11 mouse cellular contexts compared by ENCODE assay signal in genomic region chr7:46830799-46831590, GRCm38 (mm10). TPM values are rescaled to one million over a fixed set of nuclear protein-coding genes. Genes with fewer than 3 reads are reported as not detected.
DNase-seq lines count a peak whose midpoint lies in the region; ATAC-seq and TF ChIP-seq lines count a peak whose summit lies in the region.
"Had no signal": no experiment of that assay in that cellular context is flagged by ENCODE, and none has a peak within 500 bp of the region (broad histone marks: within the 10 kb centered on the region; RNA-seq: fewer than 3 reads in every experiment).

No protein-coding gene starts in this region.

- no peak for TF ChIP-seq CTCF in kidney, postnatal 0 days (IDR thresholded peaks at IDR 0.05; ENCODE audit: low read depth)
- TF ChIP-seq CTCF in liver, postnatal 0 days (IDR thresholded peaks at IDR 0.05; ENCODE audit: low read depth), result no peak
- no peak for TF ChIP-seq CTCF in stomach, postnatal 0 days (IDR thresholded peaks at IDR 0.05; ENCODE audit: low read depth)

- no peaks in the 10 kb centered on the region for H3K9me3 ChIP-seq in kidney, postnatal 0 days (replicated peaks; ENCODE audit: low read length)
- no peaks in the 10 kb centered on the region for H3K9me3 ChIP-seq in heart, embryonic 14.5 days (ENCODE audit: control insufficient read depth, low read length)
- no peaks in the 10 kb centered on the region for H3K9me3 ChIP-seq in liver, postnatal 0 days (ENCODE audit: low read length)
- H3K9me3 ChIP-seq in stomach, postnatal 0 days (ENCODE audit: control insufficient read depth, low read length), result no peaks in the 10 kb centered on the region
- no peaks in the 10 kb centered on the region for H3K9me3 ChIP-seq in hindbrain, embryonic 16.5 days (ENCODE audit: control insufficient read depth, low read length)
- H3K9me3 ChIP-seq: limb, embryonic 13.5 days had no signal

- H3K27ac ChIP-seq in kidney, postnatal 0 days, result 0 out of 2 replicates have a peak overlapping the region, but pooled peaks have one; percentile 6
- peak overlapping the region; percentile 71 to 82 for H3K27ac ChIP-seq in heart, embryonic 14.5 days (replicated peaks in 1 of 2; ENCODE audit: control insufficient read depth in 1 of 2, insufficient read depth in 1 of 2, low read depth in 2 of 2, low read length in 2 of 2)
- H3K27ac ChIP-seq in liver, postnatal 0 days (ENCODE audit: low read depth), result peak overlapping the region; percentile 92
- H3K27ac ChIP-seq in stomach, postnatal 0 days (replicated peaks), result 0 out of 2 replicates have a peak overlapping the region, but pooled peaks have one; percentile 18
- no peak overlapping the region for H3K27ac ChIP-seq in hindbrain, embryonic 16.5 days (ENCODE audit: low read depth, low read length)
- H3K27ac ChIP-seq: limb, embryonic 13.5 days had no signal

- no peak for ATAC-seq in kidney, postnatal 0 days (replicated peaks; ENCODE audit: low FRiP score, low read depth)
- no peak for ATAC-seq in heart, embryonic 14.5 days (ENCODE audit: insufficient number of reproducible peaks, insufficient read depth, low FRiP score, low read depth)
- ATAC-seq in liver, postnatal 0 days, result peak; percentile 46
- ATAC-seq in stomach, postnatal 0 days (ENCODE audit: low FRiP score, low TSS enrichment), result no peak; the same call in 1 of the 2 replicates
- no peak for ATAC-seq in hindbrain, embryonic 16.5 days

- no peaks in the 10 kb centered on the region for H3K27me3 ChIP-seq in kidney, postnatal 0 days (ENCODE audit: insufficient read depth, low read length)
- no peaks in the 10 kb centered on the region for H3K27me3 ChIP-seq in heart, embryonic 14.5 days (ENCODE audit: control insufficient read depth, insufficient read depth, low read length)
- no peaks in the 10 kb centered on the region for H3K27me3 ChIP-seq in liver, postnatal 0 days (ENCODE audit: insufficient read depth, low read length)
- no peaks in the 10 kb centered on the region for H3K27me3 ChIP-seq in stomach, postnatal 0 days (ENCODE audit: control insufficient read depth, insufficient read depth, low read length)
- H3K27me3 ChIP-seq in hindbrain, embryonic 16.5 days (replicated peaks; ENCODE audit: control insufficient read depth, insufficient read depth, low read length), result no peaks in the 10 kb centered on the region
- H3K27me3 ChIP-seq: limb, embryonic 13.5 days had no signal

- no peaks in the 10 kb centered on the region for H3K4me1 ChIP-seq in kidney, postnatal 0 days (replicated peaks; ENCODE audit: insufficient read depth, low read length)
- peaks cover 24 to 36% of the 10 kb centered on the region in 2 experiments for H3K4me1 ChIP-seq in heart, embryonic 14.5 days (ENCODE audit: control insufficient read depth in 2 of 2, insufficient read depth in 2 of 2, low read length in 2 of 2)
- H3K4me1 ChIP-seq in liver, postnatal 0 days (ENCODE audit: insufficient read depth), result peaks cover 47% of the 10 kb centered on the region
- H3K4me1 ChIP-seq in stomach, postnatal 0 days (replicated peaks; ENCODE audit: control insufficient read depth, insufficient read depth), result no peaks in the 10 kb centered on the region
- H3K4me1 ChIP-seq in hindbrain, embryonic 16.5 days (ENCODE audit: control insufficient read depth, insufficient read depth, low read depth, low read length), result peaks cover 4% of the 10 kb centered on the region

- no peak overlapping the region for H3K9ac ChIP-seq in kidney, postnatal 0 days (ENCODE audit: low read depth, low read length)
- H3K9ac ChIP-seq in heart, embryonic 14.5 days (ENCODE audit: low read length), result no peak overlapping the region
- no peak overlapping the region for H3K9ac ChIP-seq in liver, postnatal 0 days (replicated peaks)
- H3K9ac ChIP-seq in stomach, postnatal 0 days (ENCODE audit: low read length), result no peak overlapping the region
- no peak overlapping the region for H3K9ac ChIP-seq in hindbrain, embryonic 16.5 days (ENCODE audit: low read depth, low read length)
- H3K9ac ChIP-seq: limb, embryonic 13.5 days had no signal

- no peaks in the 10 kb centered on the region for H3K36me3 ChIP-seq in kidney, postnatal 0 days (ENCODE audit: insufficient read depth, low read length)
- H3K36me3 ChIP-seq in heart, embryonic 14.5 days (ENCODE audit: control insufficient read depth, insufficient read depth, low read length), result no peaks in the 10 kb centered on the region
- H3K36me3 ChIP-seq in liver, postnatal 0 days (replicated peaks; ENCODE audit: insufficient read depth, low read length), result no peaks in the 10 kb centered on the region
- no peaks in the 10 kb centered on the region for H3K36me3 ChIP-seq in stomach, postnatal 0 days (ENCODE audit: control insufficient read depth, insufficient read depth, low read length)
- H3K36me3 ChIP-seq in hindbrain, embryonic 16.5 days (ENCODE audit: control insufficient read depth, insufficient read depth, low read length), result no peaks in the 10 kb centered on the region
- H3K36me3 ChIP-seq: limb, embryonic 13.5 days had no signal

- TF ChIP-seq EP300 in liver, postnatal 0 days (IDR thresholded peaks at IDR 0.05; ENCODE audit: low read depth), result no peak; the same call in 1 of the 2 replicates
- TF ChIP-seq EP300 in stomach, postnatal 0 days (optimal IDR thresholded peaks at IDR 0.05), result no peak

- H3K4me3 ChIP-seq in kidney, postnatal 0 days (replicated peaks; ENCODE audit: low read depth, low read length), result no peak overlapping the region
- H3K4me3 ChIP-seq in heart, embryonic 14.5 days (ENCODE audit: control insufficient read depth in 1 of 2, insufficient read depth in 1 of 2, low read depth in 1 of 2, low read length in 2 of 2), result no peak overlapping the region
- no peak overlapping the region for H3K4me3 ChIP-seq in liver, postnatal 0 days (ENCODE audit: low read depth, low read length)
- no peak overlapping the region for H3K4me3 ChIP-seq in stomach, postnatal 0 days (ENCODE audit: low read depth, low read length)
- no peak overlapping the region for H3K4me3 ChIP-seq in hindbrain, embryonic 16.5 days (ENCODE audit: low read length)
- H3K4me3 ChIP-seq: limb, embryonic 13.5 days had no signal

- no peak overlapping the region for H3K4me2 ChIP-seq in kidney, postnatal 0 days (ENCODE audit: low read length)
- H3K4me2 ChIP-seq in heart, embryonic 14.5 days (ENCODE audit: low read length), result peak overlapping the region; percentile 25; the same call in 1 of the 2 replicates
- no peak overlapping the region for H3K4me2 ChIP-seq in liver, postnatal 0 days (ENCODE audit: low read depth, low read length)
- H3K4me2 ChIP-seq in stomach, postnatal 0 days (replicated peaks; ENCODE audit: low read depth), result no peak overlapping the region
- H3K4me2 ChIP-seq in hindbrain, embryonic 16.5 days (ENCODE audit: low read length), result no peak overlapping the region
- H3K4me2 ChIP-seq: limb, embryonic 13.5 days had no signal

- 55% methylated on average over 13 of the region's 13 CpGs for WGBS in kidney, postnatal 0 days
- 28% methylated on average over 13 of the region's 13 CpGs for WGBS in heart, embryonic 14.5 days
- 22% methylated on average over 13 of the region's 13 CpGs for WGBS in liver, postnatal 0 days (ENCODE audit: insufficient replicate concordance)
- 58% methylated on average over 13 of the region's 13 CpGs for WGBS in stomach, postnatal 0 days
- 56% methylated on average over 13 of the region's 13 CpGs for WGBS in hindbrain, embryonic 16.5 days

- peak; percentile 58 for DNase-seq in kidney, postnatal 0 days (ENCODE audit: low spot score)
- no peak for DNase-seq in kidney, adult 18-20 months
- peak; percentile 69 for DNase-seq in liver, postnatal 0 days
- no peak for DNase-seq in stomach, postnatal 0 days (ENCODE audit: low spot score)
- no peak for DNase-seq in gastrocnemius, adult 18-20 months (ENCODE audit: low spot score)
- no peak for DNase-seq in ovary, postnatal 36 days (ENCODE audit: low spot score)
- DNase-seq: right cerebral cortex, postnatal 4 days had no signal

RNA-seq across cellular contexts. Expression of gene Ldha, which starts 10.3 kb away (rescaled TPM):
- 890 and 943 TPM in 2 replicates for polyA plus RNA-seq in kidney, postnatal 0 days (2015; fragmentation: Nextera tagmentation; extraction: Ambion mirVana)
- 3,024 and 3,145 TPM in 2 replicates for polyA plus RNA-seq in heart, embryonic 14.5 days (2014; fragmentation: Nextera tagmentation; extraction: Ambion mirVana)
- polyA plus RNA-seq in liver, postnatal 0 days (2015; fragmentation: Nextera tagmentation; extraction: Ambion mirVana), result 1,729 and 1,988 TPM in 2 replicates
- polyA plus RNA-seq in stomach, postnatal 0 days (2015; fragmentation: Nextera tagmentation; extraction: Ambion mirVana), result 718 and 816 TPM in 2 replicates
- 1,000 to 10,000 TPM; 2,332 to 2,702 TPM for total RNA-seq in gastrocnemius, adult 18-20 months (2021)
- polyA plus RNA-seq in hindbrain, embryonic 16.5 days (2015; fragmentation: Nextera tagmentation; extraction: Ambion mirVana), result 894 and 950 TPM in 2 replicates

RNA-seq across cellular contexts. Expression of gene Ldhc, which starts 30.0 kb away (rescaled TPM):
- not detected in 2 replicates for polyA plus RNA-seq in kidney, postnatal 0 days (2015; fragmentation: Nextera tagmentation; extraction: Ambion mirVana)
- not detected in 2 replicates for polyA plus RNA-seq in heart, embryonic 14.5 days (2014; fragmentation: Nextera tagmentation; extraction: Ambion mirVana)
- 0.07 and 0.23 TPM in 2 replicates for polyA plus RNA-seq in liver, postnatal 0 days (2015; fragmentation: Nextera tagmentation; extraction: Ambion mirVana)
- not detected in 2 replicates for polyA plus RNA-seq in stomach, postnatal 0 days (2015; fragmentation: Nextera tagmentation; extraction: Ambion mirVana)
- total RNA-seq in gastrocnemius, adult 18-20 months (2021), result not detected
- polyA plus RNA-seq in hindbrain, embryonic 16.5 days (2015; fragmentation: Nextera tagmentation; extraction: Ambion mirVana), result 0.25 and 0.55 TPM in 2 replicates
- total RNA-seq: heart, postnatal 14 days had no signal
- polyA plus RNA-seq: limb, embryonic 13.5 days had no signal

RNA-seq across cellular contexts. Expression of gene Gtf2h1, which starts 35.1 kb away (rescaled TPM):
- polyA plus RNA-seq in kidney, postnatal 0 days (2015; fragmentation: Nextera tagmentation; extraction: Ambion mirVana), result 39.1 and 43.6 TPM in 2 replicates
- 27.9 and 29.8 TPM in 2 replicates for polyA plus RNA-seq in heart, embryonic 14.5 days (2014; fragmentation: Nextera tagmentation; extraction: Ambion mirVana)
- 18.8 TPM in 2 replicates for polyA plus RNA-seq in liver, postnatal 0 days (2015; fragmentation: Nextera tagmentation; extraction: Ambion mirVana)
- 28.0 and 29.0 TPM in 2 replicates for polyA plus RNA-seq in stomach, postnatal 0 days (2015; fragmentation: Nextera tagmentation; extraction: Ambion mirVana)
- 10 to 100 TPM; 15.4 to 18.2 TPM for total RNA-seq in gastrocnemius, adult 18-20 months (2021)
- polyA plus RNA-seq in hindbrain, embryonic 16.5 days (2015; fragmentation: Nextera tagmentation; extraction: Ambion mirVana), result 41.0 and 41.2 TPM in 2 replicates

RNA-seq across cellular contexts. Expression of gene Hps5, which starts 35.1 kb away (rescaled TPM):
- polyA plus RNA-seq in kidney, postnatal 0 days (2015; fragmentation: Nextera tagmentation; extraction: Ambion mirVana), result 18.0 and 19.0 TPM in 2 replicates
- polyA plus RNA-seq in heart, embryonic 14.5 days (2014; fragmentation: Nextera tagmentation; extraction: Ambion mirVana), result 10.0 and 11.3 TPM in 2 replicates
- polyA plus RNA-seq in liver, postnatal 0 days (2015; fragmentation: Nextera tagmentation; extraction: Ambion mirVana), result 3.3 and 3.6 TPM in 2 replicates
- polyA plus RNA-seq in stomach, postnatal 0 days (2015; fragmentation: Nextera tagmentation; extraction: Ambion mirVana), result 6.4 and 7.0 TPM in 2 replicates
- total RNA-seq in gastrocnemius, adult 18-20 months (2021), result 10 to 100 TPM; 11.2 to 12.1 TPM
- polyA plus RNA-seq in hindbrain, embryonic 16.5 days (2015; fragmentation: Nextera tagmentation; extraction: Ambion mirVana), result 9.7 and 12.6 TPM in 2 replicates

Comparison
In these comparisons a context has a peak if more than half of its experiments do, and no peak if none do; other contexts are left out.
1. DNase-seq: peak in kidney, postnatal 0 days (single experiment) and liver, postnatal 0 days (single experiment); none in kidney, adult 18-20 months (single experiment), stomach, postnatal 0 days (single experiment), gastrocnemius, adult 18-20 months (single experiment) and ovary, postnatal 36 days (single experiment).